In genomic region chr4:126091873-126092272, GRCm38 (mm10) we compare ENCODE assay signal across 23 mouse cellular contexts. TPM values are rescaled to one million over a fixed set of nuclear protein-coding genes. Genes with fewer than 3 reads are reported as not detected.
DNase-seq lines count a peak whose midpoint lies in the region; ATAC-seq and TF ChIP-seq lines count a peak whose summit lies in the region.
"Had no signal": no experiment of that assay in that cellular context is flagged by ENCODE, and none has a peak within 500 bp of the region (broad histone marks: within the 10 kb centered on the region; RNA-seq: fewer than 3 reads in every experiment).

No protein-coding gene starts in this region.

- no peak for TF ChIP-seq EP300 in liver, postnatal 0 days (IDR thresholded peaks at IDR 0.05; ENCODE audit: low read depth)

- no peak for TF ChIP-seq POLR2A in liver, adult 2 months (IDR thresholded peaks at IDR 0.05; ENCODE audit: extremely low read depth, insufficient read depth, low read length)

- H3K79me2 ChIP-seq in liver, adult 2 months (ENCODE audit: control insufficient read depth, insufficient read depth, low read length), result peaks cover 3% of the 10 kb centered on the region; the same call in 1 of the 2 replicates

- no peak overlapping the region for H3K9ac ChIP-seq in liver, adult 2 months (ENCODE audit: low read depth, low read length)
- no peak overlapping the region for H3K9ac ChIP-seq in liver, postnatal 0 days (replicated peaks)
- no peak overlapping the region for H3K9ac ChIP-seq in liver, embryonic 12.5 days
- peak overlapping the region; percentile 30; the same call in 1 of the 2 replicates for H3K9ac ChIP-seq in midbrain, postnatal 0 days (replicated peaks; ENCODE audit: low read length, poor library complexity, severe bottlenecking)
- no peak overlapping the region for H3K9ac ChIP-seq in midbrain, embryonic 14.5 days (replicated peaks; ENCODE audit: low read length)

- H3K36me3 ChIP-seq in liver, adult 2 months (ENCODE audit: control insufficient read depth, insufficient read depth, low read length), result no peaks in the 10 kb centered on the region
- H3K36me3 ChIP-seq in liver, postnatal 0 days (replicated peaks; ENCODE audit: insufficient read depth, low read length), result no peaks in the 10 kb centered on the region
- no peaks in the 10 kb centered on the region for H3K36me3 ChIP-seq in liver, embryonic 12.5 days
- peaks cover 14% of the 10 kb centered on the region for H3K36me3 ChIP-seq in midbrain, postnatal 0 days (ENCODE audit: insufficient read depth, low read length)
- peaks cover 18% of the 10 kb centered on the region; the same call in 1 of the 2 replicates for H3K36me3 ChIP-seq in midbrain, embryonic 14.5 days (ENCODE audit: control insufficient read depth, insufficient read depth, low read length)
- H3K36me3 ChIP-seq: G1E had no signal

- H3K4me2 ChIP-seq in liver, postnatal 0 days (ENCODE audit: low read depth, low read length), result no peak overlapping the region
- H3K4me2 ChIP-seq in liver, embryonic 12.5 days, result no peak overlapping the region
- no peak overlapping the region for H3K4me2 ChIP-seq in midbrain, postnatal 0 days (ENCODE audit: low read depth, low read length, poor library complexity, severe bottlenecking)
- H3K4me2 ChIP-seq in midbrain, embryonic 14.5 days (ENCODE audit: low read length), result no peak overlapping the region

- 24% methylated on average over 8 of the region's 8 CpGs for WGBS in liver, adult 2 months
- WGBS in liver, postnatal 0 days (ENCODE audit: insufficient replicate concordance), result 74% methylated on average over 8 of the region's 8 CpGs
- WGBS in liver, embryonic 12.5 days (ENCODE audit: insufficient replicate concordance), result 77% methylated on average over 8 of the region's 8 CpGs
- WGBS in midbrain, postnatal 0 days, result 82% methylated on average over 8 of the region's 8 CpGs
- WGBS in midbrain, embryonic 14.5 days, result 82% methylated on average over 8 of the region's 8 CpGs

- peak overlapping the region; percentile 51 for H3K27ac ChIP-seq in liver, adult 2 months (replicated peaks; ENCODE audit: insufficient read depth, low read depth, low read length)
- H3K27ac ChIP-seq in liver, postnatal 0 days (ENCODE audit: low read depth), result peak overlapping the region; percentile 61
- no peak overlapping the region for H3K27ac ChIP-seq in liver, embryonic 12.5 days
- H3K27ac ChIP-seq in midbrain, postnatal 0 days (ENCODE audit: low read depth, low read length), result no peak overlapping the region
- H3K27ac ChIP-seq in midbrain, embryonic 14.5 days (replicated peaks; ENCODE audit: low read depth, low read length), result no peak overlapping the region

- ATAC-seq in liver, postnatal 0 days, result no peak
- ATAC-seq in liver, embryonic 12.5 days, result no peak
- no peak for ATAC-seq in midbrain, postnatal 0 days (ENCODE audit: low FRiP score)
- ATAC-seq in midbrain, embryonic 14.5 days (ENCODE audit: low FRiP score, low TSS enrichment), result no peak
- ATAC-seq: activated CD4-positive, CD25-positive, alpha-beta regulatory T cell, adult 4 months; CD4-positive, CD25-positive, alpha-beta regulatory T cell, adult 4 months; Patski had no signal

- no peaks in the 10 kb centered on the region for H3K9me3 ChIP-seq in liver, postnatal 0 days (ENCODE audit: low read length)
- H3K9me3 ChIP-seq in liver, embryonic 12.5 days (replicated peaks), result no peaks in the 10 kb centered on the region
- no peaks in the 10 kb centered on the region for H3K9me3 ChIP-seq in midbrain, postnatal 0 days (ENCODE audit: low read length)
- no peaks in the 10 kb centered on the region for H3K9me3 ChIP-seq in midbrain, embryonic 14.5 days (ENCODE audit: control insufficient read depth, low read length)
- H3K9me3 ChIP-seq: G1E had no signal

- peak; percentile 91 for DNase-seq in liver, adult 2 months (ENCODE audit: extremely low read depth, low read depth, low spot score)
- no peak for DNase-seq in liver
- no peak for DNase-seq in liver, postnatal 0 days
- DNase-seq in midbrain, postnatal 0 days (ENCODE audit: low spot score), result no peak
- DNase-seq in midbrain, embryonic 14.5 days, result no peak
- DNase-seq in A20 (ENCODE audit: low read depth, low spot score), result peak; percentile 62
- DNase-seq in right cerebral cortex, postnatal 36 days (ENCODE audit: low spot score in 2 of 2), result no peak
- DNase-seq: adrenal gland, adult 2 months; adrenal gland, adult 8-10 months; adrenal gland, postnatal 10 days; adrenal gland, postnatal 14 days; adrenal gland, postnatal 25 days; adrenal gland, postnatal 36 days; B cell, adult 2 months; cerebellum, adult 11 months; cerebellum, adult 11-12 months; cerebellum, adult 18-20 months had no signal

- H3K4me3 ChIP-seq in liver, adult 2 months (ENCODE audit: insufficient read depth, low read depth, low read length), result no peak overlapping the region
- H3K4me3 ChIP-seq in liver, postnatal 0 days (ENCODE audit: low read depth, low read length), result no peak overlapping the region
- H3K4me3 ChIP-seq in liver, embryonic 12.5 days, result no peak overlapping the region
- H3K4me3 ChIP-seq in midbrain, postnatal 0 days (ENCODE audit: low read depth, low read length), result no peak overlapping the region
- no peak overlapping the region for H3K4me3 ChIP-seq in midbrain, embryonic 14.5 days (replicated peaks; ENCODE audit: low read depth, low read length)

- H3K4me1 ChIP-seq in liver, adult 2 months (ENCODE audit: control insufficient read depth, insufficient read depth, low read length), result peaks cover 13% of the 10 kb centered on the region
- peaks cover 20% of the 10 kb centered on the region for H3K4me1 ChIP-seq in liver, postnatal 0 days (ENCODE audit: insufficient read depth)
- peaks cover 19% of the 10 kb centered on the region for H3K4me1 ChIP-seq in liver, embryonic 12.5 days
- H3K4me1 ChIP-seq in midbrain, postnatal 0 days (ENCODE audit: insufficient read depth, low read length), result no peaks in the 10 kb centered on the region
- H3K4me1 ChIP-seq in midbrain, embryonic 14.5 days (ENCODE audit: control insufficient read depth, insufficient read depth, low read length), result peaks cover 2% of the 10 kb centered on the region; the same call in 1 of the 2 replicates

- H3K27me3 ChIP-seq in liver, adult 2 months (ENCODE audit: control insufficient read depth, insufficient read depth, low read length), result no peaks in the 10 kb centered on the region
- H3K27me3 ChIP-seq in liver, postnatal 0 days (ENCODE audit: insufficient read depth, low read length), result no peaks in the 10 kb centered on the region
- no peaks in the 10 kb centered on the region for H3K27me3 ChIP-seq in liver, embryonic 12.5 days (replicated peaks)
- no peaks in the 10 kb centered on the region for H3K27me3 ChIP-seq in midbrain, postnatal 0 days (ENCODE audit: insufficient read depth, low read length)
- no peaks in the 10 kb centered on the region for H3K27me3 ChIP-seq in midbrain, embryonic 14.5 days (ENCODE audit: control insufficient read depth, insufficient read depth, low read length)
- H3K27me3 ChIP-seq: CH12.LX, Patski had no signal

- TF ChIP-seq CTCF in liver, adult 2 months (IDR thresholded peaks at IDR 0.05; ENCODE audit: low read depth, low read length), result no peak
- no peak for TF ChIP-seq CTCF in liver, postnatal 0 days (IDR thresholded peaks at IDR 0.05; ENCODE audit: low read depth)
- no peak for TF ChIP-seq CTCF in midbrain, postnatal 0 days (IDR thresholded peaks at IDR 0.05)

RNA-seq across cellular contexts. Expression of gene Lsm10, which starts 4.5 kb away (rescaled TPM):
- 20.0 and 30.0 TPM in 2 replicates for total RNA-seq in liver, adult 2 months (2014; rRNA removed)
- polyA plus RNA-seq in liver, adult 2 months (2012; rRNA removed), result 28.4 TPM in 2 replicates
- 24.7 and 27.7 TPM in 2 replicates for polyA plus RNA-seq in liver, postnatal 0 days (2015; fragmentation: Nextera tagmentation; extraction: Ambion mirVana)
- polyA plus RNA-seq in liver, embryonic 12.5 days (2016; fragmentation: Nextera tagmentation; extraction: Ambion mirVana), result 34.5 and 36.7 TPM in 2 replicates
- total RNA-seq in midbrain, postnatal 0 days (2014; rRNA removed), result 27.0 and 28.6 TPM in 2 replicates
- polyA plus RNA-seq in midbrain, postnatal 0 days (2015; fragmentation: Nextera tagmentation; extraction: Ambion mirVana), result 47.7 and 49.3 TPM in 2 replicates
- 47.8 and 51.2 TPM in 2 replicates for polyA plus RNA-seq in midbrain, embryonic 14.5 days (2014; fragmentation: Nextera tagmentation; extraction: Ambion mirVana)

RNA-seq across cellular contexts. Expression of gene Stk40, which starts 11.9 kb away (rescaled TPM):
- total RNA-seq in liver, adult 2 months (2014; rRNA removed), result 6.5 and 10.8 TPM in 2 replicates
- polyA plus RNA-seq in liver, adult 2 months (2012; rRNA removed), result 22.5 and 22.9 TPM in 2 replicates
- polyA plus RNA-seq in liver, postnatal 0 days (2015; fragmentation: Nextera tagmentation; extraction: Ambion mirVana), result 11.3 and 12.1 TPM in 2 replicates
- polyA plus RNA-seq in liver, embryonic 12.5 days (2016; fragmentation: Nextera tagmentation; extraction: Ambion mirVana), result 22.4 and 23.0 TPM in 2 replicates
- total RNA-seq in midbrain, postnatal 0 days (2014; rRNA removed), result 18.0 and 21.2 TPM in 2 replicates
- 16.9 and 17.4 TPM in 2 replicates for polyA plus RNA-seq in midbrain, postnatal 0 days (2015; fragmentation: Nextera tagmentation; extraction: Ambion mirVana)
- 21.1 and 29.4 TPM in 2 replicates for polyA plus RNA-seq in midbrain, embryonic 14.5 days (2014; fragmentation: Nextera tagmentation; extraction: Ambion mirVana)

RNA-seq across cellular contexts. Expression of gene Oscp1, which starts 33.5 kb away (rescaled TPM):
- 0.37 and 0.74 TPM in 2 replicates for total RNA-seq in liver, adult 2 months (2014; rRNA removed)
- polyA plus RNA-seq in liver, adult 2 months (2012; rRNA removed), result 0.20 TPM in 1 of 2 replicates, not detected in the other
- polyA plus RNA-seq in liver, postnatal 0 days (2015; fragmentation: Nextera tagmentation; extraction: Ambion mirVana), result 0.90 and 1.5 TPM in 2 replicates
- polyA plus RNA-seq in liver, embryonic 12.5 days (2016; fragmentation: Nextera tagmentation; extraction: Ambion mirVana), result 2.8 and 3.0 TPM in 2 replicates
- 19.1 and 34.3 TPM in 2 replicates for total RNA-seq in midbrain, postnatal 0 days (2014; rRNA removed)
- 47.7 and 50.2 TPM in 2 replicates for polyA plus RNA-seq in midbrain, postnatal 0 days (2015; fragmentation: Nextera tagmentation; extraction: Ambion mirVana)
- polyA plus RNA-seq in midbrain, embryonic 14.5 days (2014; fragmentation: Nextera tagmentation; extraction: Ambion mirVana), result 34.0 and 42.7 TPM in 2 replicates

RNA-seq across cellular contexts. Expression of gene Mrps15, which starts 45.1 kb away (rescaled TPM):
- 31.0 and 31.8 TPM in 2 replicates for total RNA-seq in liver, adult 2 months (2014; rRNA removed)
- polyA plus RNA-seq in liver, adult 2 months (2012; rRNA removed), result 31.0 and 35.7 TPM in 2 replicates
- polyA plus RNA-seq in liver, postnatal 0 days (2015; fragmentation: Nextera tagmentation; extraction: Ambion mirVana), result 57.2 and 58.1 TPM in 2 replicates
- 128 and 138 TPM in 2 replicates for polyA plus RNA-seq in liver, embryonic 12.5 days (2016; fragmentation: Nextera tagmentation; extraction: Ambion mirVana)
- 53.8 and 73.2 TPM in 2 replicates for total RNA-seq in midbrain, postnatal 0 days (2014; rRNA removed)
- 137 and 151 TPM in 2 replicates for polyA plus RNA-seq in midbrain, postnatal 0 days (2015; fragmentation: Nextera tagmentation; extraction: Ambion mirVana)
- 125 and 139 TPM in 2 replicates for polyA plus RNA-seq in midbrain, embryonic 14.5 days (2014; fragmentation: Nextera tagmentation; extraction: Ambion mirVana)

RNA-seq across cellular contexts. Expression of gene Eva1b, which starts 55.7 kb away (rescaled TPM):
- total RNA-seq in liver, adult 2 months (2014; rRNA removed), result 8.0 and 9.5 TPM in 2 replicates
- polyA plus RNA-seq in liver, adult 2 months (2012; rRNA removed), result 15.8 and 18.1 TPM in 2 replicates
- polyA plus RNA-seq in liver, postnatal 0 days (2015; fragmentation: Nextera tagmentation; extraction: Ambion mirVana), result 17.1 and 17.7 TPM in 2 replicates
- 19.3 and 19.5 TPM in 2 replicates for polyA plus RNA-seq in liver, embryonic 12.5 days (2016; fragmentation: Nextera tagmentation; extraction: Ambion mirVana)
- 8.5 and 12.3 TPM in 2 replicates for total RNA-seq in midbrain, postnatal 0 days (2014; rRNA removed)
- 9.1 and 10.6 TPM in 2 replicates for polyA plus RNA-seq in midbrain, postnatal 0 days (2015; fragmentation: Nextera tagmentation; extraction: Ambion mirVana)
- polyA plus RNA-seq in midbrain, embryonic 14.5 days (2014; fragmentation: Nextera tagmentation; extraction: Ambion mirVana), result 7.8 and 12.3 TPM in 2 replicates

Comparison
In these comparisons a context has a peak if more than half of its experiments do, and no peak if none do; other contexts are left out.
1. DNase-seq: peak in liver, adult 2 months (single experiment) and A20 (single experiment); none in liver (single experiment), liver, postnatal 0 days (single experiment), midbrain, postnatal 0 days (single experiment), midbrain, embryonic 14.5 days (single experiment) and right cerebral cortex, postnatal 36 days (0 of 2).
2. H3K27ac ChIP-seq: peak in liver, adult 2 months (single experiment) and liver, postnatal 0 days (single experiment); none in liver, embryonic 12.5 days (single experiment), midbrain, postnatal 0 days (single experiment) and midbrain, embryonic 14.5 days (single experiment).